Mouse (Mus musculus) forebrain, postnatal 0 days (tissue): ENCODE measurements around the gene Slc16a7. TPM values are rescaled to one million over a fixed set of nuclear protein-coding genes. Genes with fewer than 3 reads are reported as not detected.

Source experiments
- ATAC-seq: fragments of 200-750 bp; cut with Nextera tagmentation; 2 replicates; pipeline ENCODE4 v1.8.0; 2017; ENCODE audit warnings: mild to moderate bottlenecking, moderate library complexity
- DNase-seq: peaks from one replicate; pipeline ENCODE4 v3.0.0-alpha.2; 2015
- H3K27ac ChIP-seq: fragments of 300-500 bp; sonication (generic); 2 replicates; pipeline ENCODE4 v1.5.1; 2014; ENCODE audit warnings: low read depth, mild to moderate bottlenecking, antibody characterized with exemption, low read length, moderate library complexity, mixed read lengths
- H3K27me3 ChIP-seq: fragments of 300-500 bp; sonication (generic); 2 replicates; pipeline ENCODE4 v1.6.1; 2014; ENCODE audit warnings: mild to moderate bottlenecking, low read length, mixed read lengths; ENCODE audit not compliant: insufficient read depth
- H3K36me3 ChIP-seq: fragments of 300-500 bp; sonication (generic); 2 replicates; pipeline ENCODE4 v1.6.1; 2014; ENCODE audit warnings: mild to moderate bottlenecking, moderate library complexity; ENCODE audit not compliant: insufficient read depth
- H3K4me1 ChIP-seq: fragments of 300-500 bp; sonication (generic); 2 replicates; pipeline ENCODE4 v1.6.1; 2014; ENCODE audit warnings: antibody characterized with exemption; ENCODE audit not compliant: insufficient read depth
- H3K4me2 ChIP-seq: fragments of 300-500 bp; sonication (generic); 2 replicates; pipeline ENCODE4 v1.6.1; 2014; ENCODE audit warnings: low read depth, mild to moderate bottlenecking, moderate library complexity
- H3K4me3 ChIP-seq: fragments of 300-500 bp; sonication (generic); 2 replicates; pipeline ENCODE4 v1.5.1; 2014; ENCODE audit warnings: low read depth, low read length, mixed read lengths
- H3K9ac ChIP-seq: fragments of 300-500 bp; sonication (generic); 2 replicates; pipeline ENCODE4 v1.6.1; 2014; ENCODE audit warnings: mild to moderate bottlenecking
- H3K9me3 ChIP-seq: fragments of 300-500 bp; sonication (generic); 2 replicates; pipeline ENCODE4 v1.6.1; 2016; ENCODE audit warnings: low read length
- CTCF ChIP-seq: sonication (generic); IDR thresholded peaks from 2 replicates; pipeline ENCODE4 v1.5.1; 2016; ENCODE audit warnings: antibody characterized with exemption, control low read depth, low read depth
- WGBS: fragments of 180-500 bp; shearing (Covaris S2); extraction: QIAGEN DNeasy Blood & Tissue Kit; methylation state at CpG from one replicate; pipeline ENCODE4 v1.1.7; 2014; 5-methylcytosine and 5-hydroxymethylcytosine counted together
- polyA plus RNA-seq: library from polyadenylated mRNA; unstranded; fragments of >200 nt; fragmentation: Nextera tagmentation; extraction: Ambion mirVana; gene quantifications from 2 replicates; pipeline ENCODE4 v1.2.1, GENCODE M21; 2015
- total RNA-seq: library from RNA; depleted of rRNA; stranded (reverse); fragments of >200 nt; gene quantifications from 2 replicates; pipeline ENCODE4 v1.2.3, GENCODE M21; 2014

The Slc16a7 gene
- total and polyA plus RNA-seq, 2 experiments from 2014 or later, result 8.9 to 22.7 TPM

- no peak overlapping the region for H3K4me3 ChIP-seq
- no peak overlapping the region for H3K4me2 ChIP-seq
- no peak for TF ChIP-seq CTCF
- DNase-seq (peak; percentile 7), ATAC-seq (no peak)
- no peaks in the 10 kb centered on the region for H3K27me3 ChIP-seq
- no peaks in the 10 kb centered on the region for H3K36me3 ChIP-seq
- no peak overlapping the region for H3K27ac ChIP-seq
- H3K9ac ChIP-seq, result no peak overlapping the region
- 39% methylated on average over 4 of the region's 4 CpGs for WGBS
- 0 out of 2 replicates have a peak, but pooled peaks cover 4% of the 10 kb centered on the region for H3K4me1 ChIP-seq
- H3K9me3 ChIP-seq, result no peaks in the 10 kb centered on the region
These were observed 122.9 kb downstream of the Slc16a7 start for GRCm38 (mm10) chr10:125266322-125266721.

- Histone ChIP-seq H3K9me3 (no peaks in the 10 kb centered on the region), H3K4me2 (no peak overlapping the region), H3K27ac (no peak overlapping the region), H3K9ac (no peak overlapping the region), H3K27me3 (no peaks in the 10 kb centered on the region), H3K4me3 (no peak overlapping the region), H3K4me1 (0 out of 2 replicates have a peak, but pooled peaks cover 4% of the 10 kb centered on the region), H3K36me3 (no peaks in the 10 kb centered on the region)
- DNase-seq (no peak), ATAC-seq (no peak)
- 23% methylated on average over 9 of the region's 9 CpGs for WGBS
- no peak for TF ChIP-seq CTCF
These were observed 123.4 kb downstream of the Slc16a7 start for GRCm38 (mm10) chr10:125265901-125266300.

- Histone ChIP-seq H3K9me3 (no peaks in the 10 kb centered on the region), H3K27ac (no peak overlapping the region), H3K36me3 (no peaks in the 10 kb centered on the region), H3K4me2 (no peak overlapping the region), H3K9ac (no peak overlapping the region), H3K4me1 (0 out of 2 replicates have a peak, but pooled peaks cover 4% of the 10 kb centered on the region), H3K27me3 (no peaks in the 10 kb centered on the region), H3K4me3 (no peak overlapping the region)
- 62% methylated on average over 14 of the region's 14 CpGs for WGBS
- no peak for TF ChIP-seq CTCF
- DNase-seq (peak; percentile 53), ATAC-seq (no peak)
These were observed 123.8 kb downstream of the Slc16a7 start for GRCm38 (mm10) chr10:125265467-125265866.

GRCm38 (mm10) chr10:125264938-125265337 is 124.3 kb downstream of the Slc16a7 start:
- no peak overlapping the region for H3K4me3 ChIP-seq
- TF ChIP-seq CTCF, result peak; percentile 63
- ATAC-seq, result no peak
- no peaks in the 10 kb centered on the region for H3K36me3 ChIP-seq
- H3K27me3 ChIP-seq, result no peaks in the 10 kb centered on the region
- no peak overlapping the region for H3K4me2 ChIP-seq
- DNase-seq, result peak; percentile 47
- H3K27ac ChIP-seq, result no peak overlapping the region
- H3K9ac ChIP-seq, result no peak overlapping the region
- H3K4me1 ChIP-seq, result 0 out of 2 replicates have a peak, but pooled peaks cover 4% of the 10 kb centered on the region
- 60% methylated on average over 4 of the region's 4 CpGs for WGBS
- H3K9me3 ChIP-seq, result no peaks in the 10 kb centered on the region

- H3K27ac ChIP-seq, result no peak overlapping the region
- no peak overlapping the region for H3K4me2 ChIP-seq
- H3K4me1 ChIP-seq, result no peaks in the 10 kb centered on the region
- DNase-seq (no peak), ATAC-seq (no peak)
- H3K4me3 ChIP-seq, result no peak overlapping the region
- H3K9ac ChIP-seq, result no peak overlapping the region
- no peak for TF ChIP-seq CTCF
- no peaks in the 10 kb centered on the region for H3K36me3 ChIP-seq
- 98% methylated on average over 4 of the region's 4 CpGs for WGBS
- H3K9me3 ChIP-seq, result no peaks in the 10 kb centered on the region
- no peaks in the 10 kb centered on the region for H3K27me3 ChIP-seq
These were observed 133.4 kb downstream of the Slc16a7 start for GRCm38 (mm10) chr10:125255904-125256303.

GRCm38 (mm10) chr10:125214536-125214935 is 174.7 kb downstream of the Slc16a7 start:
- no peak overlapping the region for H3K27ac ChIP-seq
- H3K9me3 ChIP-seq, result no peaks in the 10 kb centered on the region
- no peaks in the 10 kb centered on the region for H3K36me3 ChIP-seq
- no peaks in the 10 kb centered on the region for H3K4me1 ChIP-seq
- H3K4me2 ChIP-seq, result no peak overlapping the region
- H3K9ac ChIP-seq, result no peak overlapping the region
- no peak for TF ChIP-seq CTCF
- ATAC-seq (no peak), DNase-seq (no peak)
- H3K27me3 ChIP-seq, result no peaks in the 10 kb centered on the region
- 44% methylated on average over 2 of the region's 2 CpGs for WGBS
- H3K4me3 ChIP-seq, result no peak overlapping the region

- Histone ChIP-seq H3K4me1 (no peaks in the 10 kb centered on the region), H3K4me3 (no peak overlapping the region), H3K9ac (no peak overlapping the region), H3K27me3 (no peaks in the 10 kb centered on the region), H3K9me3 (no peaks in the 10 kb centered on the region), H3K36me3 (no peaks in the 10 kb centered on the region), H3K4me2 (no peak overlapping the region), H3K27ac (no peak overlapping the region)
- 87% methylated on average over 3 of the region's 3 CpGs for WGBS
- ATAC-seq (no peak), DNase-seq (no peak)
- no peak for TF ChIP-seq CTCF
These were observed 175.5 kb downstream of the Slc16a7 start for GRCm38 (mm10) chr10:125213805-125214204.

GRCm38 (mm10) chr10:125187544-125187943 is 201.7 kb downstream of the Slc16a7 start:
- no peaks in the 10 kb centered on the region for H3K9me3 ChIP-seq
- no peaks in the 10 kb centered on the region for H3K4me1 ChIP-seq
- peak; percentile 22 for DNase-seq
- no peak overlapping the region for H3K4me3 ChIP-seq
- no peak overlapping the region for H3K4me2 ChIP-seq
- ATAC-seq, result no peak
- H3K27me3 ChIP-seq, result no peaks in the 10 kb centered on the region
- no peaks in the 10 kb centered on the region for H3K36me3 ChIP-seq
- H3K27ac ChIP-seq, result no peak overlapping the region
- WGBS, result 61% methylated on average over 5 of the region's 5 CpGs
- TF ChIP-seq CTCF, result no peak
- H3K9ac ChIP-seq, result no peak overlapping the region
